Mouse (Mus musculus): ENCODE data around the gene Gm19345.

The Gm19345 gene

GRCm38 (mm10) chr7:19829694-19830093 is 22.1 kb upstream of the Gm19345 start:
- in situ Hi-C loops (cut with MboI) = no loop called here

- in situ Hi-C loops (cut with MboI) = no loop called here
Measured at GRCm38 (mm10) chr7:19830682-19831156, 21.1 kb upstream of the Gm19345 start.

GRCm38 (mm10) chr7:19831837-19832236 is 20.0 kb upstream of the Gm19345 start:
- in situ Hi-C loops (cut with MboI) = no loop called here

GRCm38 (mm10) chr7:19834055-19834454 is 17.7 kb upstream of the Gm19345 start:
- in situ Hi-C loops (cut with MboI) = no loop called here

- in situ Hi-C loops (cut with MboI) = no loop called here
Measured at GRCm38 (mm10) chr7:19836843-19837242, 15.0 kb upstream of the Gm19345 start.

- in situ Hi-C loops (cut with MboI) = loop anchor here (5.0 kb wide), 1 partner anchor 38 kb away; no protein-coding TSS in a partner anchor
Measured at GRCm38 (mm10) chr7:19840371-19840770, 11.4 kb upstream of the Gm19345 start.

DNA sequence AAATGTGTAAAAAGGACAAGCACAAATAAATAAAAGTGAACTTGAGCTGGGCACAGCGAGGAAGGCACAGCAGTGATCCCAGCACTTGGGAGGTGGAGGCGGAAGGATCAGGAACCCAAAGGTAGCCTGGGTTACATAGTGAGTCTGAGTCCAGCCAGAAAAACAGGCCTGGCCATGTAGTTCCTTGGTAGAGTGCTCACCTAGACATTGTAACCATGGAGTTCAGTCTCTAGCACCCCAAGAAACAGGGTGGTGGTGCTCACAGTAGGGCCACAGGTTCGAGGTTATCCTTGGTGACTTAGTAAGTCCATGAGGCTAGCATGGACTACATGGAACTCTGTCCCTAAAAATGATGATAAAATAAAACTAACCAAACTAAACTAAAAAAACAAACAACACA is 10.9 kb upstream of the Gm19345 start:
- in situ Hi-C loops (cut with MboI) = loop anchor here (5.0 kb wide), 1 partner anchor 39 kb away; no protein-coding TSS in a partner anchor

- in situ Hi-C loops (cut with MboI) = loop anchor here (5.0 kb wide), 1 partner anchor 40 kb away; no protein-coding TSS in a partner anchor
Measured at GRCm38 (mm10) chr7:19841686-19842413, 10.0 kb upstream of the Gm19345 start.

DNA sequence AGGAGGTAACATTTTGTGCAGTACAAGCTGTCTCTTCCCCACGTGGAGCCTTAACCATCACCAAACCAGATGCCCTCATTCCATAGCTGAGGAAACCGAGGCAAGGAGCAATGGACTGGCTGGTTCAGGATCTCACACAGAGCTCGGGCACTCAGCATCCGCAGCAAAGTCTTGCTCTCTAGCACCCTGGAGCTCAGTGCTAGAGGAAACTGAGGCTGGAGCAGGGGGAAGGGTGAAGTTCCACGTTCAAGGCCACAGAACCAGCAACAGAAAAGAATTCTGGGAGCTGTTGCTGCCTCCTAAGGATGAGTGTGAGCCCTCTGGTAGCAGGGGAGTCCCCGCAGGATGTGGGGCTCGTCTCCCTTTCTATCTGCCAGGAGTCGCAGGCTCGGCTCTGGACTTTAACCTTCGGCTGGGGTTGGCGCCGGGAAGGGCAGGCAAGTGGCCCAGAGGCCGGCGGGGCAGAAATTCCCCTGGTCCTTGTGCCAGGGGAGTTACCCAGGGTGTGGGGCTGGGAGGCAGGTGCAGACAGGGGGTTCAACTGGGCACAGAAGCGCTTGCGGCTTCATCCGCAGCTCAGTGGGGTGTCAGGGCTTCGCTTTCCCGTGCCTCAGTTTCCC is 8.8 kb upstream of the Gm19345 start:
- in situ Hi-C loops (cut with MboI) = loop anchor here (5.0 kb wide), 1 partner anchor 41 kb away; no protein-coding TSS in a partner anchor

DNA sequence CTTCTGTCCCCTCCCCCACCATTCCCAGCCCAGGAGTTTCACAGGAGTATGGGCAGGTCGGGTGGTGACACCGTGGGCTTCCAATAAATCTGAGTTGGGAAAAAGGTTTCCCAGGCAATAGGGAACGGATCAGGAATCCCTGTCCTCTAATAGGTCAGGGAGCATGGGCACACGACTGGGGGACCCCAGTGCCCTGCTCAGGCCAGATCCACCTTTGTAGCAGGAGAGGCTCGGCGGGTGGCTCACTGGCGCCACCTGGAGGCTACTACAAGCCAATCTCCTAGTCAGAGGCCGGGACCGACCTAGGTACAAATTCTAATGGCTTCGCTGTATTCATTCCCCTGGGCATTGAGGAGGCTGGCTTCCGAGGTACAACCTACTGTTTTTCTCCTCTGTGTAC is 8.2 kb upstream of the Gm19345 start:
- in situ Hi-C loops (cut with MboI) = loop anchor here (5.0 kb wide), 1 partner anchor 41 kb away; no protein-coding TSS in a partner anchor

GRCm38 (mm10) chr7:19844521-19845171 is 7.2 kb upstream of the Gm19345 start:
- in situ Hi-C loops (cut with MboI) = loop anchor here (5.0 kb wide), 1 partner anchor 42 kb away; no protein-coding TSS in a partner anchor

DNA sequence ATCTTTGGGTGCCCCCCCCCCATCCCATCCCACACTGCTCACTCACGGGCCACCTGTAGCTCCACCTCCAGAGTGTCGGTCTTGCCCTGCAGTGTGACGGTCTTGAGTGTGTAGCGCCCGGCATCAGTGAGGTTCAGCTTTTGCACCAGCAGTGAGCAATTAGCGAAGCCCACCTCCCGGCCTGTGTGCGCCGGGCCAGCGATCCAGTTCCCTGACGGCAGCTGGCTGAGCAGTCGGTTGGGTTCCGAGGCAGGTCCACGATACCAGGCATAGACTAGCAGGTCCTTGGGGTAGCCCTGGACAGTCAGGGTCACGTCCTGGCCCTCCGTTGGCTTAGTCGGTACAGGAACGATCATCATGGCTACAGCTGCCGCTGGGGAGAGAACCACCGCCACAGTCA is 1.7 kb downstream of the Gm19345 start:
- in situ Hi-C loops (cut with MboI) = no loop called here

DNA sequence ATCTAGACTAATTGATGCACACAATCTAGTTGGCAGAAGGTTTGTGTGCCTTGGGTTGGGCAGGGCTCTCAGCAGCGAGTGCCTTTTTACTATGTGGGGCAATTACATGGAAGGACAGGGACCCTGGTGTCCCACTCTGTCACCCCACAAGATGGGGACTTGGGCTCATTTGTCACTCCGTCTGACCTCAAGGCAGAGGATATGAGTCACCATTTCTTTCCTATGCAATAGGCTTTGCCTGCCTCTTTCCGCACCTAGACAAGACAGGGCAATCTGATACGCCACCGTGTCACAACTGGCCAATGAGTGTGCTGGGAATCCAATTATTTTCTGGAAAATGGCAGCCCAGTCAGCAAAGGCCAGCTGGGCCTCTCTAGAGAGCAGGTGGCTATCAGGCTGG is 3.9 kb downstream of the Gm19345 start:
- in situ Hi-C loops (cut with MboI) = no loop called here

DNA sequence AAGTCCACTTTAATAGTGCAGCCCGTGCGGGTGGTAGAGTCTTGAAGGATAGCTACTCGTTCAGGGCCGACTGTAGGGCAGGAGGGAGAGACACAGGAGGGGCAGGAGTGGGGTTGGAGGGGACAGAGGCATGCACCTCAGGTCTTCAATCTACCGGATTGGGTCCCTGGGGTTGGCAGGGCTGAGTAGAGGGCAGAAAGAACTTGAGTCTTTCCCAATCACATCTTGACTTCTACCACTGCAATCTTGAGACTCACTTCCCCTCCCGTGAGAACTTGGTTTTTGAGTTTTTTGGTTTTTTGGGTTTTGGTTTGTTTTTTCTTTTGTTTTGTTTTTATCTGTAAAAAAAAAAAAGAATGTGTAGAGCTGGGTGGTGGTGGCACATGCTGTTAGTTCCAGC is 4.5 kb downstream of the Gm19345 start:
- in situ Hi-C loops (cut with MboI) = no loop called here

GRCm38 (mm10) chr7:19859740-19860139 is 7.9 kb downstream of the Gm19345 start:
- in situ Hi-C loops (cut with MboI) = no loop called here

DNA sequence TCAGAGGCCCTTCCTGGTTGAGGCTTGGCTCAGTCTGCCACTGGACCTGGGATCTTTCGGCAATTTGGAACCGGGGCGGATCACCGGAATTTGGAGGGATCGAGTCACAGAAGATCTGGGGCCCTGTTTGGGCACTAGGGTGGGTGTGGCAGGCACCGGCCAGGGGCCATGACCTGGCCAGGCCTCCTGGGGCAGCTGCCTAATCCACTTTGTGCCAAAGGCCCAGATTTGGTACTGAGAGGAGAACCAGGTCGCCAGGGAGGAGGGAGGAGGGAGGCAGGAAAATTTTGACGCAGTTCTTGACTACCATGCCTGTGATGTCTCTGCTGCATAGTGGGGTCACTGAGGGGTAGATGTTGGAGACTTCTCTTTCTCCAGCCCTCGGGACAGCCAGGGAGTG is 9.4 kb downstream of the Gm19345 start, which contains the start of gene Ceacam16:
Gene Ceacam16 (minus strand): TSS at position 101 of the 400 bp plus-strand sequence.
- in situ Hi-C loops (cut with MboI) = no loop called here

GRCm38 (mm10) chr7:19864241-19864640 is 12.4 kb downstream of the Gm19345 start:
- in situ Hi-C loops (cut with MboI) = no loop called here

- in situ Hi-C loops (cut with MboI) = no loop called here
Measured at GRCm38 (mm10) chr7:19865246-19866036, 13.6 kb downstream of the Gm19345 start.

DNA sequence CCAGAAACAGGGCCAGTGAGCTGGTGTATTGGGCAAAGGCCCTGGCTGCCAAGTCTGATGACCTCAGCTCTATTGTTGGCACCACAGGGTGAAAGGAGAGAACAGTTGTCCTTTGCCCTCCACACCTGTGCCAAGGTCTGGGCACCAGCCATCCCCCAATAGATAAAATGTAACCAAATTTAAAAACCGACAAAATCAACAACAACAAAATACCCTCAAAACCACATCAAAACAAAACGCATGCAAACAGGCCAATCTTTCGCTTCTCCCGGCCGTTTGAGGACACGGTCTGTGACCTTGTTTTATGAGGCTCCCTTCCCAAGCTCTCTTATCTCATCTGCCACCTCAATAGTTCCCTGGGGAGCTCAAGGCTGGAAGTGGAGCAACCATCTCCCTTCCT is 14.7 kb downstream of the Gm19345 start:
- in situ Hi-C loops (cut with MboI) = no loop called here

GRCm38 (mm10) chr7:19867751-19868399 is 16.1 kb downstream of the Gm19345 start:
- in situ Hi-C loops (cut with MboI) = no loop called here

DNA sequence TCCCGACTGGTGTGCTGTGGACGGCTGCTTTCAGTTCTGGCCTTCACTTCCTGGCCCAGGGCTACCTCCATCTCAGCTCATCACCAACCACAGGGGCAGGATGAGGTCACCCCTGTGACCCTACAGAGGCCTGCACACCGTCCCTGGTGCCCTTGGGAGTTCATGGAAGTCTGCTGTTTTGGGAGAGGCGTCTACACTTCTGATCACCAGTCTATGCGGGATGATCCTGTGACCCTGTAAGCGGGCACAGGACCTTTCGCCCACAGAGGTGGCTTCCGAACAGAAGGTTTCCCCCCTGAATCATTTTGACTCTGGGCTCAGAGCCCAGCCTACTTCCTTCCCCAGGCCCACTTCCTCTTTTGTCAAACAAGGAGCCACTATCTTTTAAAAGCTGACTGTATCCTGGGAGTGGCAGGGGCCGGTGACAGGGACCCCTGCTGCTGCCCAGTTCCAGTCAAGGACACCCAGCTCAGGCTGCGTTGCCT is 19.4 kb downstream of the Gm19345 start:
- in situ Hi-C loops (cut with MboI) = no loop called here

All from mature B cell (primary cell).